ENCODE assay signal across 7 mouse cellular contexts in the genomic region with DNA sequence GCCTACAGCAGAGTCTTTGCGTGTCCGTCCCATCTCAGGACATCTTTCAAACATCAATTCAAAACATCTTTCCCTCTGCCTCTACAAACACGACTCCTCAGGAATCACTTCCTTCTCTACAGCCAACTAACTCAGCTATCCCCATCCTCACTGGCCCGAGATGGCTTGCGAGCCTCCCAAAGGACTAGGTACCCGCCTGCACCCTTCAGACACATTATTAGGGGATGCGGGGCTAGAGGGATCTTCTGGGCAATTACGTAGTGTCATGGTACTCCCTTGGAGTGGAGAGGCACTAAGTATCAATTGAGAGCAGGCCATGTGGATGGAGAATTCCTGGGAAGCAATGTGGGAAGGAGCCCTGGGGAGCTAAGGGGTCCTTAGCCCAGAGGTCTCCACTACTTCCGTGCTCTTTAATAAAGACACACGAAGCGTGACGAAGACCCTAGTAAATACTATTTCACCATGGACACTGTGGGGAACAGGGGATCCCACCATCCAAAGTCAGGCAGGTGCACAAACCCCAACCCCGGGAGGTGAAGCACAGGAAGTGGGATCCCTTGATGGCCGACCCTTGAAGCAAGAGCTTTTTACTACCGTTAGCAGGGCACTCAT. TPM values are rescaled to one million over a fixed set of nuclear protein-coding genes. Genes with fewer than 3 reads are reported as not detected.
A peak's percentile ranks its signal among the peaks of the same experiment; 100 is the strongest.
DNase-seq lines count a peak whose midpoint lies in the region; ATAC-seq lines count a peak whose summit lies in the region.

No protein-coding gene starts in this region.

- peaks cover 9% of the 10 kb centered on the region for H3K36me3 ChIP-seq in megakaryocyte, embryonic 14.5 days (replicated peaks; ENCODE audit: low read length)
- peaks cover 7% of the 10 kb centered on the region for H3K36me3 ChIP-seq in erythroblast, embryonic 14.5 days (ENCODE audit: control insufficient read depth)
- H3K36me3 ChIP-seq in limb, embryonic 13.5 days: no peaks in the 10 kb centered on the region
- no peaks in the 10 kb centered on the region for H3K36me3 ChIP-seq in stomach, embryonic 15.5 days

- no peak for DNase-seq in layer of hippocampus, adult 9-11 months
- DNase-seq in layer of hippocampus, adult 11-12 months (ENCODE audit: low spot score): no peak

- ATAC-seq in megakaryocyte, adult 5-6 weeks (ENCODE audit: poor library complexity, severe bottlenecking): no peak
- no peak for ATAC-seq in limb, embryonic 13.5 days (ENCODE audit: low FRiP score, low read depth)
- ATAC-seq in stomach, embryonic 15.5 days (ENCODE audit: insufficient read depth, low FRiP score, low read depth): no peak

- peaks cover 44% of the 10 kb centered on the region for H3K4me1 ChIP-seq in megakaryocyte, embryonic 14.5 days
- H3K4me1 ChIP-seq in erythroblast, embryonic 14.5 days (ENCODE audit: control insufficient read depth): peaks cover 39% of the 10 kb centered on the region
- peaks cover 22% of the 10 kb centered on the region for H3K4me1 ChIP-seq in limb, embryonic 13.5 days
- peaks cover 10% of the 10 kb centered on the region for H3K4me1 ChIP-seq in stomach, embryonic 15.5 days

- H3K4me2 ChIP-seq in limb, embryonic 13.5 days (replicated peaks): peak overlapping the region; percentile 81
- H3K4me2 ChIP-seq in stomach, embryonic 15.5 days: peak overlapping the region; percentile 75

- 38% methylated on average over 15 of the region's 15 CpGs for WGBS in limb, embryonic 13.5 days
- WGBS in stomach, embryonic 15.5 days: 37% methylated on average over 15 of the region's 15 CpGs

- peak overlapping the region; percentile 95 for H3K4me3 ChIP-seq in megakaryocyte, embryonic 14.5 days (replicated peaks)
- H3K4me3 ChIP-seq in erythroblast, embryonic 14.5 days (replicated peaks): peak overlapping the region; percentile 71
- peak overlapping the region; percentile 81 for H3K4me3 ChIP-seq in limb, embryonic 13.5 days
- H3K4me3 ChIP-seq in stomach, embryonic 15.5 days (replicated peaks): peak overlapping the region; percentile 84

- H3K27ac ChIP-seq in limb, embryonic 13.5 days: no peak overlapping the region
- H3K27ac ChIP-seq in stomach, embryonic 15.5 days: peak overlapping the region; percentile 63; the same call in 1 of the 2 replicates

- peak overlapping the region; percentile 84 for H3K9ac ChIP-seq in limb, embryonic 13.5 days
- peak overlapping the region; percentile 82 for H3K9ac ChIP-seq in stomach, embryonic 15.5 days

- peaks cover 12% of the 10 kb centered on the region for H3K27me3 ChIP-seq in megakaryocyte, embryonic 14.5 days (replicated peaks)
- no peaks in the 10 kb centered on the region; the same call in 1 of the 2 replicates for H3K27me3 ChIP-seq in erythroblast, embryonic 14.5 days (ENCODE audit: control insufficient read depth)
- no peaks in the 10 kb centered on the region for H3K27me3 ChIP-seq in limb, embryonic 13.5 days
- no peaks in the 10 kb centered on the region for H3K27me3 ChIP-seq in stomach, embryonic 15.5 days (replicated peaks)

- no peaks in the 10 kb centered on the region for H3K9me3 ChIP-seq in megakaryocyte, embryonic 14.5 days
- H3K9me3 ChIP-seq in erythroblast, embryonic 14.5 days (ENCODE audit: control insufficient read depth, low read length): no peaks in the 10 kb centered on the region
- no peaks in the 10 kb centered on the region for H3K9me3 ChIP-seq in limb, embryonic 13.5 days
- no peaks in the 10 kb centered on the region for H3K9me3 ChIP-seq in stomach, embryonic 15.5 days

RNA-seq across cellular contexts. Expression of gene Cuedc2, which starts 0.7 kb away (rescaled TPM):
- polyA plus RNA-seq in megakaryocyte, embryonic 14.5 days (2012; ENCODE audit: insufficient read depth, low replicate concordance): 39.1 and 126 TPM in 2 replicates
- total RNA-seq in megakaryocyte, adult 5-6 weeks (2015): 31.3 and 33.1 TPM in 2 replicates
- 108 and 114 TPM in 2 replicates for total RNA-seq in megakaryocyte, adult 5-6 weeks (2017)
- polyA plus RNA-seq in erythroblast, embryonic 14.5 days (2012): 15.7 and 17.4 TPM in 2 replicates
- polyA plus RNA-seq in limb, embryonic 13.5 days (2015; fragmentation: Nextera tagmentation; extraction: Ambion mirVana): 176 and 177 TPM in 2 replicates
- 134 and 137 TPM in 2 replicates for polyA plus RNA-seq in stomach, embryonic 15.5 days (2015; fragmentation: Nextera tagmentation; extraction: Ambion mirVana)

RNA-seq across cellular contexts. Expression of gene Mfsd13a, which starts 3.1 kb away (rescaled TPM):
- polyA plus RNA-seq in megakaryocyte, embryonic 14.5 days (2012; ENCODE audit: insufficient read depth, low replicate concordance): 8.8 and 9.9 TPM in 2 replicates
- 17.2 and 18.1 TPM in 2 replicates for total RNA-seq in megakaryocyte, adult 5-6 weeks (2015)
- 8.1 and 11.7 TPM in 2 replicates for total RNA-seq in megakaryocyte, adult 5-6 weeks (2017)
- 0.20 and 0.73 TPM in 2 replicates for polyA plus RNA-seq in erythroblast, embryonic 14.5 days (2012)
- polyA plus RNA-seq in limb, embryonic 13.5 days (2015; fragmentation: Nextera tagmentation; extraction: Ambion mirVana): 3.5 and 4.8 TPM in 2 replicates
- polyA plus RNA-seq in stomach, embryonic 15.5 days (2015; fragmentation: Nextera tagmentation; extraction: Ambion mirVana): 11.9 and 12.9 TPM in 2 replicates

RNA-seq across cellular contexts. Expression of gene Fbxl15, which starts 9.8 kb away (rescaled TPM):
- 17.4 and 18.6 TPM in 2 replicates for polyA plus RNA-seq in megakaryocyte, embryonic 14.5 days (2012; ENCODE audit: insufficient read depth, low replicate concordance)
- 1.9 and 2.1 TPM in 2 replicates for total RNA-seq in megakaryocyte, adult 5-6 weeks (2015)
- total RNA-seq in megakaryocyte, adult 5-6 weeks (2017): 1.3 and 1.8 TPM in 2 replicates
- 10.4 and 12.7 TPM in 2 replicates for polyA plus RNA-seq in erythroblast, embryonic 14.5 days (2012)
- polyA plus RNA-seq in limb, embryonic 13.5 days (2015; fragmentation: Nextera tagmentation; extraction: Ambion mirVana): 14.7 and 15.5 TPM in 2 replicates
- polyA plus RNA-seq in stomach, embryonic 15.5 days (2015; fragmentation: Nextera tagmentation; extraction: Ambion mirVana): 16.7 TPM in 2 replicates

RNA-seq across cellular contexts. Expression of gene Psd, which starts 10.9 kb away (rescaled TPM):
- 0.19 TPM in 1 of 2 replicates, not detected in the other for polyA plus RNA-seq in megakaryocyte, embryonic 14.5 days (2012; ENCODE audit: insufficient read depth, low replicate concordance)
- total RNA-seq in megakaryocyte, adult 5-6 weeks (2015): 0.11 and 0.36 TPM in 2 replicates
- total RNA-seq in megakaryocyte, adult 5-6 weeks (2017): not detected in 2 replicates
- 7.6 and 8.3 TPM in 2 replicates for polyA plus RNA-seq in erythroblast, embryonic 14.5 days (2012)
- polyA plus RNA-seq in limb, embryonic 13.5 days (2015; fragmentation: Nextera tagmentation; extraction: Ambion mirVana): 4.1 and 4.8 TPM in 2 replicates
- polyA plus RNA-seq in stomach, embryonic 15.5 days (2015; fragmentation: Nextera tagmentation; extraction: Ambion mirVana): 52.9 and 54.7 TPM in 2 replicates

RNA-seq across cellular contexts. Expression of gene 2310034G01Rik, which starts 12.3 kb away (rescaled TPM):
- 0.32 TPM in 1 of 2 replicates, not detected in the other for polyA plus RNA-seq in megakaryocyte, embryonic 14.5 days (2012; ENCODE audit: insufficient read depth, low replicate concordance)
- 0.18 TPM in 1 of 2 replicates, not detected in the other for total RNA-seq in megakaryocyte, adult 5-6 weeks (2015)
- 0.48 and 0.53 TPM in 2 replicates for total RNA-seq in megakaryocyte, adult 5-6 weeks (2017)
- not detected in 2 replicates for polyA plus RNA-seq in erythroblast, embryonic 14.5 days (2012)
- 2.7 TPM in 2 replicates for polyA plus RNA-seq in limb, embryonic 13.5 days (2015; fragmentation: Nextera tagmentation; extraction: Ambion mirVana)
- 1.4 and 1.5 TPM in 2 replicates for polyA plus RNA-seq in stomach, embryonic 15.5 days (2015; fragmentation: Nextera tagmentation; extraction: Ambion mirVana)
